Mouse (Mus musculus): ENCODE results near the gene Mecom.

Mecom gene

GRCm38 (mm10) chr3:30370860-30371455 lies 176.8 kb downstream of the Mecom start:
- DNase-seq (ENCODE audit: extremely low spot score, low read depth, low spot score): no peak

- no peak for DNase-seq (ENCODE audit: extremely low spot score, low read depth, low spot score)
These were observed 181.2 kb downstream of the Mecom start for GRCm38 (mm10) chr3:30366621-30367020.

- no peak for DNase-seq (ENCODE audit: extremely low spot score, low read depth, low spot score)
These were observed 186.6 kb downstream of the Mecom start for GRCm38 (mm10) chr3:30361190-30361589.

GRCm38 (mm10) chr3:30353878-30354727 lies 193.7 kb downstream of the Mecom start:
- no peak for DNase-seq (ENCODE audit: extremely low spot score, low read depth, low spot score)

GRCm38 (mm10) chr3:30349279-30349678 lies 198.5 kb downstream of the Mecom start:
- no peak for DNase-seq (ENCODE audit: extremely low spot score, low read depth, low spot score)

- no peak for DNase-seq (ENCODE audit: extremely low spot score, low read depth, low spot score)
These were observed 203.7 kb downstream of the Mecom start for GRCm38 (mm10) chr3:30344151-30344550.

- no peak for DNase-seq (ENCODE audit: extremely low spot score, low read depth, low spot score)
These were observed 215.5 kb downstream of the Mecom start for GRCm38 (mm10) chr3:30332337-30332736.

- no peak for DNase-seq (ENCODE audit: extremely low spot score, low read depth, low spot score)
These were observed 217.3 kb downstream of the Mecom start for GRCm38 (mm10) chr3:30330476-30330875.

GRCm38 (mm10) chr3:30330021-30330420 lies 217.8 kb downstream of the Mecom start:
- DNase-seq (ENCODE audit: extremely low spot score, low read depth, low spot score): no peak

- DNase-seq (ENCODE audit: extremely low spot score, low read depth, low spot score): no peak
These were observed 232.9 kb downstream of the Mecom start for GRCm38 (mm10) chr3:30314955-30315354.

GRCm38 (mm10) chr3:30308081-30308480 lies 239.7 kb downstream of the Mecom start:
- DNase-seq (ENCODE audit: extremely low spot score, low read depth, low spot score): no peak

GRCm38 (mm10) chr3:30307601-30308000 lies 240.2 kb downstream of the Mecom start:
- DNase-seq (ENCODE audit: extremely low spot score, low read depth, low spot score): no peak

- no peak for DNase-seq (ENCODE audit: extremely low spot score, low read depth, low spot score)
These were observed 241.7 kb downstream of the Mecom start for GRCm38 (mm10) chr3:30306080-30306479.

- DNase-seq (ENCODE audit: extremely low spot score, low read depth, low spot score): no peak
These were observed 248.3 kb downstream of the Mecom start for GRCm38 (mm10) chr3:30299460-30299859.

GRCm38 (mm10) chr3:30294433-30294832 lies 253.4 kb downstream of the Mecom start:
- DNase-seq (ENCODE audit: extremely low spot score, low read depth, low spot score): no peak

GRCm38 (mm10) chr3:30286529-30286928 lies 261.3 kb downstream of the Mecom start:
- no peak for DNase-seq (ENCODE audit: extremely low spot score, low read depth, low spot score)

GRCm38 (mm10) chr3:30284094-30284493 lies 263.7 kb downstream of the Mecom start:
- no peak for DNase-seq (ENCODE audit: extremely low spot score, low read depth, low spot score)

- DNase-seq (ENCODE audit: extremely low spot score, low read depth, low spot score): no peak
These were observed 264.2 kb downstream of the Mecom start for GRCm38 (mm10) chr3:30283562-30283961.

GRCm38 (mm10) chr3:30277569-30277968 lies 270.2 kb downstream of the Mecom start:
- DNase-seq (ENCODE audit: extremely low spot score, low read depth, low spot score): no peak

- no peak for DNase-seq (ENCODE audit: extremely low spot score, low read depth, low spot score)
These were observed 271.7 kb downstream of the Mecom start for GRCm38 (mm10) chr3:30276099-30276498.

GRCm38 (mm10) chr3:30269253-30269652 lies 278.6 kb downstream of the Mecom start:
- DNase-seq (ENCODE audit: extremely low spot score, low read depth, low spot score): no peak

GRCm38 (mm10) chr3:30260945-30261344 lies 286.9 kb downstream of the Mecom start:
- DNase-seq (ENCODE audit: extremely low spot score, low read depth, low spot score): no peak

Measured in hindlimb bud, embryonic 11.5 days (tissue).